Mouse (Mus musculus): ENCODE data around the gene Serinc2. TPM values are rescaled to one million over a fixed set of nuclear protein-coding genes. Genes with fewer than 3 reads are reported as not detected.
"Not testable (repeated sequence)": the region's sequence is repeated elsewhere in the genome, so short reads cannot be mapped to it uniquely, and the experiment has no call there.

The Serinc2 gene
- polyA plus RNA-seq, 3 experiments from 2014 or later: 0.39 to 0.75 TPM; not detected in 1

GRCm38 (mm10) chr4:130260406-130260805 is 18.6 kb downstream of the Serinc2 start:
- no peak for ATAC-seq

- no peak for ATAC-seq
Measured at GRCm38 (mm10) chr4:130252441-130253157, 26.4 kb downstream of the Serinc2 start.

- no peak for ATAC-seq
Measured at GRCm38 (mm10) chr4:130251763-130252162, 27.2 kb downstream of the Serinc2 start.

GRCm38 (mm10) chr4:130251172-130251705 is 27.8 kb downstream of the Serinc2 start:
- no peak for ATAC-seq

- no peak for ATAC-seq
Measured at GRCm38 (mm10) chr4:130248636-130249035, 30.4 kb downstream of the Serinc2 start.

- ATAC-seq: no peak
Measured at GRCm38 (mm10) chr4:130246132-130246531, 32.9 kb downstream of the Serinc2 start.

GRCm38 (mm10) chr4:130244749-130245148 is 34.3 kb downstream of the Serinc2 start:
- no peak for ATAC-seq

GRCm38 (mm10) chr4:130243621-130244020 is 35.4 kb downstream of the Serinc2 start:
- not testable (repeated sequence) for ATAC-seq

GRCm38 (mm10) chr4:130242956-130243355 is 36.0 kb downstream of the Serinc2 start:
- ATAC-seq: no peak

- no peak for ATAC-seq
Measured at GRCm38 (mm10) chr4:130240695-130241094, 38.3 kb downstream of the Serinc2 start.

GRCm38 (mm10) chr4:130237607-130238006 is 41.4 kb downstream of the Serinc2 start:
- ATAC-seq: no peak

GRCm38 (mm10) chr4:130236361-130236760 is 42.6 kb downstream of the Serinc2 start:
- ATAC-seq: no peak

GRCm38 (mm10) chr4:130224071-130224470 is 54.9 kb downstream of the Serinc2 start:
- no peak for ATAC-seq

GRCm38 (mm10) chr4:130222179-130222578 is 56.8 kb downstream of the Serinc2 start, which contains the start of gene Gm853:
Gm853 (minus strand) TSS chr4:130222401.
- ATAC-seq: no peak

GRCm38 (mm10) chr4:130220176-130220575 is 58.8 kb downstream of the Serinc2 start:
- no peak for ATAC-seq

- ATAC-seq: no peak
Measured at GRCm38 (mm10) chr4:130215392-130215791, 63.6 kb downstream of the Serinc2 start.

- no peak for ATAC-seq
Measured at GRCm38 (mm10) chr4:130213857-130214256, 65.1 kb downstream of the Serinc2 start.

- no peak for ATAC-seq
Measured at GRCm38 (mm10) chr4:130213197-130213596, 65.8 kb downstream of the Serinc2 start.

- ATAC-seq: no peak
Measured at GRCm38 (mm10) chr4:130212421-130212820, 66.6 kb downstream of the Serinc2 start.

GRCm38 (mm10) chr4:130211870-130212269 is 67.1 kb downstream of the Serinc2 start:
- no peak for ATAC-seq
